Mouse (Mus musculus) heart, embryonic 14.5 days (tissue): Measurements from ENCODE around the gene Eps15l1. TPM values are rescaled to one million over a fixed set of nuclear protein-coding genes. Genes with fewer than 3 reads are reported as not detected.

Source experiments
- ATAC-seq: fragments of 200-750 bp; cut with Nextera tagmentation; 2 replicates; pipeline ENCODE4 v1.8.0; 2017; ENCODE audit warnings: low read depth, moderate TSS enrichment; ENCODE audit not compliant: insufficient number of reproducible peaks, insufficient read depth, low FRiP score
- H3K27ac ChIP-seq, 2 experiments: fragments of 200-500 bp in 1 of 2; fragments of 300-500 bp in 1 of 2; sonication (generic) in 1 of 2; replicated peaks in 1 of 2; 2 replicates each; pipeline ENCODE4 v1.5.1; 2012 to 2014; ENCODE audit warnings: low read depth in 2 of 2, low read length in 2 of 2, control low read depth in 1 of 2, mild to moderate bottlenecking in 1 of 2, mixed read lengths in 1 of 2; ENCODE audit not compliant: control insufficient read depth in 1 of 2, insufficient read depth in 1 of 2
- H3K27me3 ChIP-seq: fragments of 300-500 bp; sonication (generic); 2 replicates; pipeline ENCODE4 v1.6.1; 2014; ENCODE audit warnings: mild to moderate bottlenecking, low read length, control low read depth; ENCODE audit not compliant: control insufficient read depth, insufficient read depth
- H3K36me3 ChIP-seq: fragments of 300-500 bp; sonication (generic); 2 replicates; pipeline ENCODE4 v1.6.1; 2014; ENCODE audit warnings: mild to moderate bottlenecking, control low read depth, low read length, mixed read lengths; ENCODE audit not compliant: control insufficient read depth, insufficient read depth
- H3K4me1 ChIP-seq, 2 experiments: fragments of 200-500 bp in 1 of 2; fragments of 300-500 bp in 1 of 2; sonication (generic) in 1 of 2; 2 replicates each; pipeline ENCODE4 v1.6.1; 2012 to 2014; ENCODE audit warnings: low read length in 2 of 2, control low read depth in 1 of 2, mixed read lengths in 1 of 2; ENCODE audit not compliant: control insufficient read depth in 2 of 2, insufficient read depth in 2 of 2
- H3K4me2 ChIP-seq: fragments of 300-500 bp; sonication (generic); 2 replicates; pipeline ENCODE4 v1.6.1; 2014; ENCODE audit warnings: mild to moderate bottlenecking, low read length
- H3K4me3 ChIP-seq, 2 experiments: fragments of 200-500 bp in 1 of 2; fragments of 300-500 bp in 1 of 2; sonication (generic) in 1 of 2; 2 replicates each; pipeline ENCODE4 v1.5.1; 2012 to 2014; ENCODE audit warnings: low read length in 2 of 2, mild to moderate bottlenecking in 2 of 2, control low read depth in 1 of 2, low read depth in 1 of 2, moderate library complexity in 1 of 2; ENCODE audit not compliant: control insufficient read depth in 1 of 2, insufficient read depth in 1 of 2
- H3K9ac ChIP-seq: fragments of 300-500 bp; sonication (generic); 2 replicates; pipeline ENCODE4 v1.6.1; 2014; ENCODE audit warnings: mild to moderate bottlenecking, low read length
- H3K9me3 ChIP-seq: fragments of 300-500 bp; sonication (generic); 2 replicates; pipeline ENCODE4 v1.6.1; 2016; ENCODE audit warnings: low read length, control low read depth; ENCODE audit not compliant: control insufficient read depth
- WGBS: fragments of 180-500 bp; shearing (Covaris S2); extraction: QIAGEN DNeasy Blood & Tissue Kit; methylation state at CpG from one replicate; pipeline ENCODE4 v1.1.7; 2014; 5-methylcytosine and 5-hydroxymethylcytosine counted together
- polyA plus RNA-seq: library from polyadenylated mRNA; unstranded; fragments of >200 nt; fragmentation: Nextera tagmentation; extraction: Ambion mirVana; gene quantifications from 2 replicates; pipeline ENCODE4 v1.2.1, GENCODE M21; 2014

Eps15l1 gene
- polyA plus RNA-seq, 1 experiment from 2014 or later: 39.4 TPM

DNA sequence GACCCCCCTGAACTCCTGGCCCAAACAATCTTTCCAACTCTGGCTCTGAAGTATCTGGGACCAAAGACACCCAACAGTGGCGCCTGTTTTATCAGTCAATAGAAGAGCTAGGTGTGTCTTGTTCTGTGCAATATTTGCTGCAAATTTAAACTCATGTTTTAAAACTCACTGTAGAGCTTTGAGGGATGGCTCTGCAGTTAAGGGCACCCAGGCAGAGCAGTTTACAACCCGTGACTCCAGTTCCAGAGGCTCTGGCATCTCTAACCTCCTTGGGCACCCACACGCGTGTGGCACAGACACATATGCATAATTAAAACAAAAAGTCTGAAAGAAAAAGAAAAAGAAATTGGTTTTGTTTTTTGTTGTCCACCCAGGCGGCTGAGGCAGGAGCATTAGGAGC, 119.8 kb downstream of the Eps15l1 start:
- WGBS: 85% methylated on average over 5 of the region's 5 CpGs
- Histone ChIP-seq H3K27ac (no peak overlapping the region; a peak in 1 of 4 replicates), H3K9ac (no peak overlapping the region), H3K27me3 (no peaks in the 10 kb centered on the region), H3K9me3 (no peaks in the 10 kb centered on the region), H3K4me1 (peaks cover 10 to 13% of the 10 kb centered on the region in 2 experiments), H3K4me2 (no peak overlapping the region), H3K36me3 (no peaks in the 10 kb centered on the region), H3K4me3 (no peak overlapping the region)
- ATAC-seq: no peak

DNA sequence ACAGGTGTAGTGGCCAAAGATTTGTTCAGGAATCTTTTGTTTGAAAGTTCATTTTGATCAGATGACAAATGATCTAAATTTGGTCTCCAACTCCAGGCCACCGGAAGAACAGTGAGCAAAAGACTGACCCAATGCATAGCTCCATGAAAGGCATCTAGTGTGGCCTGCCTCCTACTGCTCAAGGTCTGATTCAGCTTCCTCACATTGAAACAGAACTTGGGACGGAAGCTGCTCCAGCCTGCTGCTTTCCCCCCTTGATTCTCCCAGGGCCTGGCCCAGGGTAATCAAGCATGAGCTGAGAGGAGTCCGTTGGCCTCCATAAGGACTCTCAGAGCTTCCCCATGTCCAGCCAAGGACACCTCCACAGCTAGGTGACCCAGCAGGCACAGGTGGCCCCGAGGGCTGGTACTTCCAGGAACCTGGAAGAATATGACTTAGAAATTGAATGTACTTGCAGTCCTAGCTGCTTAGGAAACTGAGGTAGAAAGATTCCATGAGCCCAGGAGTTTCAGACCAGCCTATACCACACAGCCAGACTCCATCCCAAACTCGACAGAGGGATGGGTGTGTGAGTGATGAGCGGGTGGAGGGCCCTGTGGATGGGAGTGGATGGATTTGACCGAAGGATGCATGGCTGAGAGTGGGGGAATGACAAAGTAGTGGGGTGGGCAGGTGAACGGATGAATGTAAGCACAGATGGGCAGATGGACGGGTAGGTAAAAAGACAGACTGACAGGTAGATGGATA, 120.4 kb downstream of the Eps15l1 start:
- peaks cover 16 to 18% of the 10 kb centered on the region in 2 experiments for H3K4me1 ChIP-seq
- no peak overlapping the region for H3K4me2 ChIP-seq
- H3K4me3 ChIP-seq: no peak overlapping the region
- H3K9me3 ChIP-seq: no peaks in the 10 kb centered on the region
- 75% methylated on average over 9 of the region's 9 CpGs for WGBS
- H3K36me3 ChIP-seq: no peaks in the 10 kb centered on the region
- ATAC-seq: no peak
- H3K27me3 ChIP-seq: no peaks in the 10 kb centered on the region
- H3K27ac ChIP-seq: peak overlapping the region; percentile 11 to 26; a peak in 3 of 4 replicates
- H3K9ac ChIP-seq: no peak overlapping the region

DNA sequence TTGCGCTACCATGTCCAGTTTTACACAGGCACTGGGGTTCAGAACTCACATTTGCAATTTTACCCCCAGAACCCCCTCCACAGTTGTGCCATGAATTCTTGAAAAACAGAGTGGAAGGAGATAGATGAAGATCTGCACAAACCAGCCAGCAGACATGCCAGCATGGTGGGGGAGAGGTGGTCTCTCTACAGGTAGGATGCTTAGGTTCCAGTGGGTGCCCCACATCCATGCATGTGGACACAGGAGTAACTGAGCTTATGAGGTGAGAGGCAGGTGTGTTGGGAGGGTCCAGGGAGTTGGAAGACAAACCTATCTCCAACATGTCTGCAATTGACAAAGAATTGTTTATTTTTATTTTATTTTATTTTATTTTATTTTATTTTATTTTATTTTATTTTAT, 122.3 kb downstream of the Eps15l1 start:
- no peak for ATAC-seq
- Histone ChIP-seq H3K27ac (no peak overlapping the region), H3K36me3 (no peaks in the 10 kb centered on the region), H3K4me1 (peaks cover 29 to 30% of the 10 kb centered on the region in 2 experiments), H3K9me3 (no peaks in the 10 kb centered on the region), H3K4me3 (no peak overlapping the region), H3K4me2 (no peak overlapping the region), H3K27me3 (no peaks in the 10 kb centered on the region), H3K9ac (no peak overlapping the region)
- 100% methylated on average over 1 of the region's 1 CpGs for WGBS

DNA sequence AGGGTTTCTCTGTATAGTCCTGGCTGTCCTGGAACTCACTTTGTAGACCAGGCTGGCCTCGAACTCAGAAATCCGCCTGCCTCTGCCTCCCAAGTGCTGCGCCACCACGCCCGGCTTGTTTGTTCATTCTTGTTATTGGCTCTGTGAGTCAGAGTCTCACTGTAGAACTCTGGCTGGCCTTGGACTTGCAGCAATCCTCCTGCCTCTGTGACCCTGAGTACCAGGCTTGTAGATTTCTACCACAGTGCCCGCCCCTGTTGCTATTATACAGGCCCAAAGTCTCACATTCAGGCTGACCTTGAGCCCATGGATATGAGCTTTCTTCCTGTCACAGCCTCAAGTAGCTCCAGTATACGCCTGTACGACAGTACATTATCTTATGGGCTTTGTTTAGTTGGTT, 124.7 kb downstream of the Eps15l1 start:
- Histone ChIP-seq H3K36me3 (no peaks in the 10 kb centered on the region), H3K9me3 (no peaks in the 10 kb centered on the region), H3K4me2 (no peak overlapping the region), H3K27me3 (no peaks in the 10 kb centered on the region), H3K4me3 (no peak overlapping the region), H3K4me1 (peaks cover 20 to 23% of the 10 kb centered on the region in 2 experiments), H3K9ac (no peak overlapping the region), H3K27ac (peak overlapping the region; percentile 94 to 96)
- WGBS: 90% methylated on average over 8 of the region's 8 CpGs
- no peak for ATAC-seq

DNA sequence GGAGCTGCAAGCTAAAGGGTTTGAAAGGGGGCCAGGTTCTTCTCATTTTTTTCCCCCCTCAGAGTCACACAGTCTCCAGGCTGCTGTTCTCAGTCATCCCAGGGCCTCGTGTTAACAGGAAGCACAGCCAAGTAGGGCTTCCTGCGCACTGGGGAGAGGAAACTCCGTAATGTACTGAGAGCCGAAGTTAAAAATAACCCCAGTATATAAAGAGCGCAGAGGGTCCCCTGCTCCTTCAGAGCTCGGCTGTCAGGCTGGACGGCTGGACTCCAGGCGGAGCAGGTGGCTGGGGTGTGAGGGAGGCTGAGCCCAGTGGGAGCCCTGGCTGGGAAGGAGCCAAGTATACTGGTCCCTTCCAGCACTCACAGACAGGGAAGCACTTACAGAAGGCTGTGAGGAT, 125.6 kb downstream of the Eps15l1 start:
- WGBS: 3% methylated on average over 8 of the region's 8 CpGs
- H3K4me1 ChIP-seq: peaks cover 17 to 23% of the 10 kb centered on the region in 2 experiments
- no peaks in the 10 kb centered on the region for H3K27me3 ChIP-seq
- no peaks in the 10 kb centered on the region for H3K36me3 ChIP-seq
- H3K27ac ChIP-seq: peak overlapping the region; percentile 94 to 96
- H3K4me2 ChIP-seq: peak overlapping the region; percentile 34
- no peak overlapping the region for H3K4me3 ChIP-seq
- ATAC-seq: peak; percentile 95
- H3K9me3 ChIP-seq: no peaks in the 10 kb centered on the region
- H3K9ac ChIP-seq: peak overlapping the region; percentile 56

DNA sequence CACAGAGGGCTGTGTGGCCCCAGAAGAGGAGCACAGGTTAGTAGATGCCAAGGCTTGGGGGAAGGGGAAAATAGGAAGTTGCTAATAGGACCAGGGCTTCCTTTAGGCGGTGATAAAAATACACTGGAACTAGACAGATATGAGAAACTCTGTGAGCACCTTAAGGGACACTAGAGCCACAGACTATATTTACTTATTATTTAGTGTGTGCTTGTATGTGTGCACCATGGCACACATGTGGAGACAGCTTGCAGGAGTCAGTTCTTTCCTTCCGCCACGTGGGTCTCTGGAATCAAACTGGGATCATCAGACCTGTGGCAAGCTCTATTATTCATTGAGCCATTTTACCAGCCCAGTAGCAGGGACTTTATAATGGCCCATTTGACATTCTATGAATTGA, 126.1 kb downstream of the Eps15l1 start:
- peak; percentile 1; the same call in 1 of the 2 replicates for ATAC-seq
- no peaks in the 10 kb centered on the region for H3K27me3 ChIP-seq
- H3K4me3 ChIP-seq: no peak overlapping the region
- H3K36me3 ChIP-seq: no peaks in the 10 kb centered on the region
- peaks cover 17 to 23% of the 10 kb centered on the region in 2 experiments for H3K4me1 ChIP-seq
- WGBS: 41% methylated on average over 3 of the region's 3 CpGs
- H3K4me2 ChIP-seq: peak overlapping the region; percentile 34
- no peaks in the 10 kb centered on the region for H3K9me3 ChIP-seq
- H3K9ac ChIP-seq: peak overlapping the region; percentile 56
- peak overlapping the region; percentile 94 to 96 for H3K27ac ChIP-seq

DNA sequence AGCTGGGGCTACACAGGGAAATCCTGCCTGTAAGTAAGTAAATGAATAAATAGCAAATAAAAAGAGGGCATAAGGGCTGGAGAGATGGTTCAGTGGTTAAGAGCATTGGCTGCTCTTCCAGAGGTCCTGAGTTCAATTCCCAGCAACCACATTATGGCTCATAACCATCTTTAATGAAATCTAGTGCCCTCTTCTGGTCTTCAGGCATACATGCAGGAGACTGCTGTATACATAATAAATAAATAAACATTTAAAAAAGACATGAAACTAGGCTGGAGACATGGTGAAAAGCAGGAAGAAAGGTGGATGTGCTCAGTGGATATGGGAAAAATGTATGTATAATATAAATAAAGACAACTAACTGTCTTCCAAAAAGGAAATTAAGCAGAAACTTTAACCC, 128.0 kb downstream of the Eps15l1 start:
- Histone ChIP-seq H3K4me2 (no peak overlapping the region), H3K36me3 (no peaks in the 10 kb centered on the region), H3K27ac (no peak overlapping the region), H3K9ac (no peak overlapping the region), H3K4me1 (peaks cover 17 to 23% of the 10 kb centered on the region in 2 experiments), H3K27me3 (no peaks in the 10 kb centered on the region), H3K4me3 (no peak overlapping the region), H3K9me3 (no peaks in the 10 kb centered on the region)
- no peak for ATAC-seq

DNA sequence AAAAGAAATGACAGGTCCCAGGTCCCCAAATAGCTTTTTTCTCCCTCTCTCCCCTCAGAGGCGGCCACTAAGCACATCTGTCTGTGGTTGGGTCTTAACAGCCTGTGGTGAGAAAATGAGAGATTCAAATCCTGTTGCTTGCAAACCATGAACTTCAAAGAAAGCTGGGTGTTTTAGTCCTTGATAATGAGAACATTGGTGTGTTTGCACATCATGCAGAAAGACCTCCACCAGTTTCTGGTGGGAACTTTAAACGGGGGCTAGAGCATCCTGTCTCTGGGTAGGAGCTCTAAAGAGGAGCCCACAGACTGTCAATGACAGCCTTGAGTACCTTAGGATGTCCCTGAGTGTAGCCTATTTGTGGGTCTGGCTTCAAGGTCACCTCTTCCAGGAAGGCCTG, 130.2 kb downstream of the Eps15l1 start:
- Histone ChIP-seq H3K36me3 (no peaks in the 10 kb centered on the region), H3K27ac (no peak overlapping the region), H3K4me2 (no peak overlapping the region), H3K4me1 (peaks cover 14 to 17% of the 10 kb centered on the region in 2 experiments), H3K27me3 (no peaks in the 10 kb centered on the region), H3K9ac (no peak overlapping the region), H3K4me3 (no peak overlapping the region), H3K9me3 (no peaks in the 10 kb centered on the region)
- ATAC-seq: no peak
- 51% methylated on average over 2 of the region's 2 CpGs for WGBS
